Mouse (Mus musculus) hindbrain, embryonic 13.5 days (tissue): ENCODE data around the gene Ptpn1. TPM values are rescaled to one million over a fixed set of nuclear protein-coding genes. Genes with fewer than 3 reads are reported as not detected.

Experiments used
- ATAC-seq: fragments of 200-750 bp; cut with Nextera tagmentation; 2 replicates; pipeline ENCODE4 v1.8.0; 2017; ENCODE audit warnings: moderate TSS enrichment; ENCODE audit not compliant: low FRiP score
- H3K27ac ChIP-seq: fragments of 300-500 bp; sonication (generic); 2 replicates; pipeline ENCODE4 v1.5.1; 2015; ENCODE audit warnings: inconsistent platforms, mild to moderate bottlenecking, moderate library complexity
- H3K27me3 ChIP-seq: fragments of 300-500 bp; sonication (generic); 2 replicates; pipeline ENCODE4 v1.6.1; 2015; ENCODE audit warnings: mild to moderate bottlenecking, inconsistent platforms
- H3K36me3 ChIP-seq: fragments of 300-500 bp; sonication (generic); 2 replicates; pipeline ENCODE4 v1.6.1; 2015; ENCODE audit warnings: mild to moderate bottlenecking, inconsistent platforms
- H3K4me1 ChIP-seq: fragments of 300-500 bp; sonication (generic); replicated peaks from 2 replicates; pipeline ENCODE4 v1.6.1; 2015; ENCODE audit warnings: inconsistent platforms
- H3K4me2 ChIP-seq: fragments of 300-500 bp; sonication (generic); 2 replicates; pipeline ENCODE4 v1.6.1; 2015; ENCODE audit warnings: inconsistent platforms, mild to moderate bottlenecking, moderate library complexity
- H3K4me3 ChIP-seq: fragments of 300-500 bp; sonication (generic); 2 replicates; pipeline ENCODE4 v1.5.1; 2015; ENCODE audit warnings: mild to moderate bottlenecking, inconsistent platforms
- H3K9ac ChIP-seq: fragments of 300-500 bp; sonication (generic); 2 replicates; pipeline ENCODE4 v1.6.1; 2015; ENCODE audit warnings: mild to moderate bottlenecking, inconsistent platforms
- H3K9me3 ChIP-seq: fragments of 300-500 bp; sonication (generic); 2 replicates; pipeline ENCODE4 v1.6.1; 2016; ENCODE audit warnings: inconsistent platforms
- WGBS: fragments of 180-500 bp; shearing (Covaris S2); methylation state at CpG from one replicate; pipeline ENCODE4 v1.1.7; 2015; 5-methylcytosine and 5-hydroxymethylcytosine counted together
- polyA plus RNA-seq: library from polyadenylated mRNA; unstranded; fragments of >200 nt; fragmentation: Nextera tagmentation; extraction: Ambion mirVana; gene quantifications from 2 replicates; pipeline ENCODE4 v1.2.1, GENCODE M21; 2015

Gene Ptpn1
- polyA plus RNA-seq, 1 experiment from 2014 or later = 96.3 TPM

GRCm38 (mm10) chr2:167986762-167987161 lies 54.9 kb downstream of the Ptpn1 start:
- Histone ChIP-seq H3K4me2 (no peak overlapping the region), H3K9ac (no peak overlapping the region), H3K4me3 (no peak overlapping the region), H3K27me3 (peaks cover 3% of the 10 kb centered on the region; the same call in 1 of the 2 replicates), H3K4me1 (peaks cover 8% of the 10 kb centered on the region), H3K36me3 (no peaks in the 10 kb centered on the region), H3K27ac (no peak overlapping the region), H3K9me3 (no peaks in the 10 kb centered on the region)
- 36% methylated on average over 7 of the region's 7 CpGs for WGBS
- no peak for ATAC-seq

GRCm38 (mm10) chr2:167987640-167988039 lies 55.8 kb downstream of the Ptpn1 start:
- Histone ChIP-seq H3K4me1 (peaks cover 8% of the 10 kb centered on the region), H3K4me2 (no peak overlapping the region), H3K4me3 (no peak overlapping the region), H3K27ac (no peak overlapping the region), H3K9me3 (no peaks in the 10 kb centered on the region), H3K36me3 (no peaks in the 10 kb centered on the region), H3K9ac (no peak overlapping the region), H3K27me3 (peaks cover 3% of the 10 kb centered on the region; the same call in 1 of the 2 replicates)
- ATAC-seq = no peak
- WGBS = 68% methylated on average over 12 of the region's 12 CpGs

- 68% methylated on average over 14 of the region's 14 CpGs for WGBS
- ATAC-seq = 0 out of 2 replicates have a peak, but pooled peaks have one; percentile 15
- Histone ChIP-seq H3K9ac (no peak overlapping the region; the same call in 1 of the 2 replicates), H3K9me3 (no peaks in the 10 kb centered on the region), H3K4me3 (no peak overlapping the region), H3K27me3 (peaks cover 3% of the 10 kb centered on the region; the same call in 1 of the 2 replicates), H3K36me3 (no peaks in the 10 kb centered on the region), H3K4me1 (peaks cover 8% of the 10 kb centered on the region), H3K27ac (no peak overlapping the region), H3K4me2 (no peak overlapping the region)
Observed at GRCm38 (mm10) chr2:167989310-167989709, 57.5 kb downstream of the Ptpn1 start.

DNA sequence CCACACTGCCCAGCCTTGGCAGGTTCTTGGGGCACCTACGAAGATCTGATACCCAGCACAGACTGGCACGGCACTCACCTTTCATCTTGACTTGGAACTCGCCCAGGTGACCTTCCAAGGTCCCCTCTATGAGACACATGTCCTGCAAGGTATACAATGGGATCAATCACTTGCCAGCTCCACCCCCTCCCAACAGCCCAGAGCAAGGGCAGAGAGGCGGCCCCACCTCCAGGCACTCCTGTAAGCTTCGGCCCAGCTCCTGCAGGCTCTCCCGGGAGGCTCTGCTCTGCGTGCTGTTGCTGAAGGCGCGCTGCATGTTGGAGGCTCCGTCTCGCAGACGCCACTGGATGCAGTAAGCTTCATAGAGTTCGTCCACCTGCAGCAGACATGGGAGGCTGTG lies 61.4 kb downstream of the Ptpn1 start:
- WGBS = 67% methylated on average over 13 of the region's 13 CpGs
- H3K4me2 ChIP-seq = no peak overlapping the region
- H3K36me3 ChIP-seq = no peaks in the 10 kb centered on the region
- no peak overlapping the region for H3K9ac ChIP-seq
- H3K4me3 ChIP-seq = no peak overlapping the region
- peaks cover 8% of the 10 kb centered on the region for H3K4me1 ChIP-seq
- ATAC-seq = no peak
- H3K27me3 ChIP-seq = 0 out of 2 replicates have a peak, but pooled peaks cover 7% of the 10 kb centered on the region
- no peaks in the 10 kb centered on the region for H3K9me3 ChIP-seq
- H3K27ac ChIP-seq = no peak overlapping the region

- WGBS = 64% methylated on average over 19 of the region's 19 CpGs
Observed at GRCm38 (mm10) chr2:167995870-167996635, 64.2 kb downstream of the Ptpn1 start.

DNA sequence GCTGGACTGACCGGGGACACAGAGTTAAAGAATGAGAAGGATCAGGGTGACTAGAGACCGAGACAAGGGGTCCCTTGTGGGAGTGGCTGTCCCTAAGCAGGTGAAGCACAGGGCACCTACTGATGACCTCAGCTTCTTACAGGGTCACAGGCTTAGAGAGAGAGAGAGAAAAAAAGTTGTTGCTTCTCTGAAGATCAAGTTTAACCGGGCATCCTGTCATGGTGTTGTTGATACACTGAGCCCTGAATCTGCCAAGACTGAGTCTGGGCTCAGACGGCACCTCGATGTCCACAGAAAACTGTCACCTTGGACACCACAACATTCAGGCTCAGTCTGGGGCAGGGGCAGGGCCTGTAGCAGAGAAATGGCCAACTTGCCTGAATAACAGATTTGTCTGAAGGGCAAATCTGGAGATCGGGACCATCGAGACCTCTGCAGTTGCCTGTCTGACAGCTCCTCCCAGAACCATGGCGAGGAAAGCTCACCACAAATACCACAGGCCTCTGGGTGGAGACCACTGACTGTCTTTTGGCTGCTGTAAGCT lies 64.9 kb downstream of the Ptpn1 start:
- WGBS = 62% methylated on average over 8 of the region's 8 CpGs
- H3K36me3 ChIP-seq = no peaks in the 10 kb centered on the region

More at GRCm38 (mm10) chr2:167995870-167996635, 64.2 kb downstream of the Ptpn1 start:
- H3K27me3 ChIP-seq = 0 out of 2 replicates have a peak, but pooled peaks cover 7% of the 10 kb centered on the region
- H3K4me3 ChIP-seq = no peak overlapping the region
- H3K36me3 ChIP-seq = no peaks in the 10 kb centered on the region
- H3K9me3 ChIP-seq = peaks cover 7% of the 10 kb centered on the region; the same call in 1 of the 2 replicates
- H3K9ac ChIP-seq = no peak overlapping the region
- no peak for ATAC-seq
- H3K27ac ChIP-seq = no peak overlapping the region
- H3K4me1 ChIP-seq = no peaks in the 10 kb centered on the region
- H3K4me2 ChIP-seq = no peak overlapping the region

GRCm38 (mm10) chr2:167997562-167997961 lies 65.7 kb downstream of the Ptpn1 start:
- no peak overlapping the region for H3K9ac ChIP-seq
- H3K9me3 ChIP-seq = peaks cover 7% of the 10 kb centered on the region; the same call in 1 of the 2 replicates
- H3K27ac ChIP-seq = no peak overlapping the region
- H3K4me2 ChIP-seq = no peak overlapping the region
- H3K4me1 ChIP-seq = no peaks in the 10 kb centered on the region
- no peaks in the 10 kb centered on the region for H3K36me3 ChIP-seq
- 84% methylated on average over 3 of the region's 3 CpGs for WGBS
- H3K27me3 ChIP-seq = 0 out of 2 replicates have a peak, but pooled peaks cover 7% of the 10 kb centered on the region
- no peak overlapping the region for H3K4me3 ChIP-seq
- no peak for ATAC-seq

More for the DNA sequence above, 64.9 kb downstream of the Ptpn1 start:
- no peak overlapping the region for H3K9ac ChIP-seq
- H3K4me2 ChIP-seq = no peak overlapping the region
- no peak for ATAC-seq
- H3K27me3 ChIP-seq = 0 out of 2 replicates have a peak, but pooled peaks cover 7% of the 10 kb centered on the region
- no peak overlapping the region for H3K4me3 ChIP-seq
- H3K9me3 ChIP-seq = peaks cover 7% of the 10 kb centered on the region; the same call in 1 of the 2 replicates
- no peaks in the 10 kb centered on the region for H3K4me1 ChIP-seq
- no peak overlapping the region for H3K27ac ChIP-seq

DNA sequence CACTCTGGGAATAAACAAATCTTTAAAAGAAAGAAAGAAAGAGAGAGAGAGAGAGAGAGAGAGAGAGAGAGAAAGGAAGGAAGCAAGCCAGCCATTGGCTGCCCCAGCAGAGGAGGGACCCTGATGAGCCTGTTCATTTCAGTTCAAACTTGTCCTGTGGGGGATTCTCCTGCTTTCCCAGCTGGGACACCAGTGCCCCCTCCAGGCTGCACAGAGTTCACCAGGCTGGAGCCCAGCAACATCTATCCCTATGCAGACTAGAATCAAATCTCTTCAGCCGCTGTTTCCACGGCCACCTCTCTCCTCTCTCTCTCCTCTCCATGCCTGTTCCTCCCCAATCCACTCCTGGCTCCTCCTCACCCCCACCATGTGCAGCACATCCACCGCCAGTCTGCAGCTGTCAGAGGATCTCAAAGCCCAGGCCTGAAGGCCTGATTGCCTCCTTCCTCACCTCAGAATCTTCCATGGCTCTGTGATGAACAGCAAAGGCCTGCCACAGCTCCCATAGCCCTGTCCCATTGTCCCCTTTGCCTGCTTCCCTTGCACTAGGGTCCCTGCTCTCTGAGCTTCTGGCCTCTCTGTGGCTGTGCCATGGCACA lies 67.4 kb downstream of the Ptpn1 start:
- 64% methylated on average over 3 of the region's 3 CpGs for whole genome bisulfite sequencing

DNA sequence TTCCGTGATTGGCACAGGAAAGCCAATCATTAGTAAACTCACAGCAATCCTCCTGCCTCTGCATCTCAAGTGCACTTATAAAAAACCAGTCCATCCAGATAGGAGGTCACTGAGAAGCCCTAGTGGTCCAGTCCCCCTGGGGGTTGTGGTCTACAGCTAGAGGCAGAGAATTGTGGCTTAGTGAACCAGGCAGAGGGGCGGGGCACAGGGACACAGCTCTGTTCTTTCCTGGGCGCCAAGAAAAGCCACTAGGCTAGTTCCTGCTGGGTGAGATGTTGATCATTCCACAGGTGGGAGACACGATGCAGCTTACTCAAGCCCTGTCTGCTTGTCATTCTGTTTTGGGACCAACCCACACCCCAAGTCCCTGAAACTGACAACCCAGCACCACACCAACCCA lies 70.3 kb downstream of the Ptpn1 start:
- no peak for ATAC-seq
- Histone ChIP-seq H3K9ac (no peak overlapping the region), H3K27ac (no peak overlapping the region), H3K4me3 (no peak overlapping the region), H3K4me2 (no peak overlapping the region), H3K4me1 (peaks cover 9% of the 10 kb centered on the region), H3K27me3 (no peaks in the 10 kb centered on the region), H3K36me3 (no peaks in the 10 kb centered on the region), H3K9me3 (peaks cover 7% of the 10 kb centered on the region; the same call in 1 of the 2 replicates)
- WGBS = 57% methylated on average over 4 of the region's 4 CpGs

More for the DNA sequence above, 67.4 kb downstream of the Ptpn1 start:
- ATAC-seq = no peak
- Histone ChIP-seq H3K4me1 (peaks cover 9% of the 10 kb centered on the region), H3K4me3 (no peak overlapping the region), H3K36me3 (no peaks in the 10 kb centered on the region), H3K27ac (no peak overlapping the region), H3K9me3 (peaks cover 7% of the 10 kb centered on the region; the same call in 1 of the 2 replicates), H3K9ac (no peak overlapping the region), H3K4me2 (no peak overlapping the region), H3K27me3 (0 out of 2 replicates have a peak, but pooled peaks cover 7% of the 10 kb centered on the region)

DNA sequence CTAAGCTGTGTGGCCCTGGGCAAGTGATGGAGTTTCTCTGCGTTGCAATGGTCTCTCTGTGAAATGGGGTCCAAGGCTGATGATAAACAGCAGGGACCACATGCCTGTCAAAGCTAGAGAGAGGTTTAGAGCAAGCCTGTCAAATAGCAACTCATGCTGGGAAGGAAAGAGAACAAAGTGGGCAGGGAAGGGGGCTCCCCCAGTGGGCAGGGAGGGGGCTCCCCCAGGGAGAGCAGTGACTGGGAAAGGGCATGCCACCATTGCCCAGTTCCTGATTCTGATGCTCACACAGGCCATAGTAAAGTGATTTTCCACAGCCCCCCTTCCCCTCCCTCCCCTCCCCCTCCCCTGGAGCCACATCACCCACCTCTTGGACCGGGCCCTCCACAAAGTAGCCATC lies 71.0 kb downstream of the Ptpn1 start:
- WGBS = 72% methylated on average over 2 of the region's 2 CpGs
- Histone ChIP-seq H3K9ac (no peak overlapping the region), H3K27ac (no peak overlapping the region), H3K4me1 (peaks cover 9% of the 10 kb centered on the region), H3K9me3 (peaks cover 7% of the 10 kb centered on the region; the same call in 1 of the 2 replicates), H3K36me3 (no peaks in the 10 kb centered on the region), H3K4me3 (no peak overlapping the region), H3K4me2 (no peak overlapping the region), H3K27me3 (no peaks in the 10 kb centered on the region)
- no peak for ATAC-seq

GRCm38 (mm10) chr2:168003431-168003830 lies 71.6 kb downstream of the Ptpn1 start:
- Histone ChIP-seq H3K4me1 (peaks cover 9% of the 10 kb centered on the region), H3K27ac (no peak overlapping the region), H3K9ac (peak overlapping the region; percentile 46; the same call in 1 of the 2 replicates), H3K36me3 (no peaks in the 10 kb centered on the region), H3K4me3 (no peak overlapping the region), H3K4me2 (no peak overlapping the region), H3K9me3 (peaks cover 7% of the 10 kb centered on the region; the same call in 1 of the 2 replicates), H3K27me3 (no peaks in the 10 kb centered on the region)
- ATAC-seq = no peak
- 69% methylated on average over 12 of the region's 12 CpGs for WGBS

DNA sequence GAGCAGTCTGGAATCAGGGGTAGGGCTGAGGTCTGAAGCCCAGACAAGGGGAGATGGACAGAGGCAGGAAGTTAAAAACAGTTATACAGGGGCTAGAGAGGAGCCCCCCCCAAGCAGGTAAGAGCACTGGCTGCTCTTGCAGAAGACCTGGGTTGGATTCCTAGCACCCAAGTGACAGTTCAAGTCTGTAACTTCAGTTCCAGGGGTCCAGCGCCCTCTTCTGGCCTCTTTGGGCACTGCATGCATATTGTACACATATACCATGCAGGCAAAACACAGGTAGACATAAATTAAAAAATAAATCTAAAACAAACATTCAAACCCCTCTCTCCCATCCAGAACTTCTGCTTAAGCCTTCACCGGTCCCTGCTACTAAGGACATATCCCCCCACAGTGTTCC lies 72.5 kb downstream of the Ptpn1 start:
- peaks cover 9% of the 10 kb centered on the region for H3K4me1 ChIP-seq
- H3K27me3 ChIP-seq = no peaks in the 10 kb centered on the region
- peaks cover 7% of the 10 kb centered on the region; the same call in 1 of the 2 replicates for H3K9me3 ChIP-seq
- WGBS = 60% methylated on average over 2 of the region's 2 CpGs
- H3K9ac ChIP-seq = no peak overlapping the region
- H3K4me2 ChIP-seq = no peak overlapping the region
- H3K36me3 ChIP-seq = no peaks in the 10 kb centered on the region
- H3K27ac ChIP-seq = no peak overlapping the region
- no peak for ATAC-seq
- H3K4me3 ChIP-seq = no peak overlapping the region
